Mouse (Mus musculus) lung, embryonic 14.5 days (tissue): ENCODE data around the gene Smad1. TPM values are rescaled to one million over a fixed set of nuclear protein-coding genes. Genes with fewer than 3 reads are reported as not detected.
"Not testable (repeated sequence)": the region's sequence is repeated elsewhere in the genome, so short reads cannot be mapped to it uniquely, and the experiment has no call there.

Experiments
- ATAC-seq: fragments of 200-750 bp; cut with Nextera tagmentation; 2 replicates; pipeline ENCODE4 v1.8.0; 2017; ENCODE audit warnings: mild to moderate bottlenecking, moderate TSS enrichment, moderate library complexity; ENCODE audit not compliant: insufficient read depth
- DNase-seq: peaks from one replicate; pipeline ENCODE4 v3.0.0-alpha.2; 2015
- H3K27ac ChIP-seq: fragments of 300-500 bp; sonication (generic); 2 replicates; pipeline ENCODE4 v1.5.1; 2014; ENCODE audit warnings: low read depth, mild to moderate bottlenecking, moderate library complexity
- H3K27me3 ChIP-seq: fragments of 300-500 bp; sonication (generic); 2 replicates; pipeline ENCODE4 v1.6.1; 2014; ENCODE audit warnings: low read length, control low read depth; ENCODE audit not compliant: insufficient read depth
- H3K36me3 ChIP-seq: fragments of 300-500 bp; sonication (generic); 2 replicates; pipeline ENCODE4 v1.6.1; 2014; ENCODE audit warnings: control low read depth; ENCODE audit not compliant: insufficient read depth
- H3K4me1 ChIP-seq: fragments of 300-500 bp; sonication (generic); 2 replicates; pipeline ENCODE4 v1.6.1; 2014; ENCODE audit warnings: antibody characterized with exemption, control low read depth; ENCODE audit not compliant: insufficient read depth
- H3K4me2 ChIP-seq: fragments of 300-500 bp; sonication (generic); 2 replicates; pipeline ENCODE4 v1.6.1; 2014; ENCODE audit warnings: mild to moderate bottlenecking
- H3K4me3 ChIP-seq: fragments of 300-500 bp; sonication (generic); 2 replicates; pipeline ENCODE4 v1.5.1; 2014; ENCODE audit warnings: low read depth, low read length
- H3K9ac ChIP-seq: fragments of 300-500 bp; sonication (generic); 2 replicates; pipeline ENCODE4 v1.6.1; 2014
- H3K9me3 ChIP-seq: fragments of 300-500 bp; sonication (generic); 2 replicates; pipeline ENCODE4 v1.6.1; 2016; ENCODE audit warnings: low read depth, low read length, control low read depth
- CTCF ChIP-seq: IDR thresholded peaks from 2 replicates; pipeline ENCODE4 v1.5.1; 2016; ENCODE audit warnings: antibody characterized with exemption, low read depth
- WGBS: fragments of 180-500 bp; shearing (Covaris S2); extraction: QIAGEN DNeasy Blood & Tissue Kit; methylation state at CpG from one replicate; pipeline ENCODE4 v1.1.7; 2014; 5-methylcytosine and 5-hydroxymethylcytosine counted together
- polyA plus RNA-seq: library from polyadenylated mRNA; unstranded; fragments of >200 nt; fragmentation: Nextera tagmentation; extraction: Ambion mirVana; gene quantifications from 2 replicates; pipeline ENCODE4 v1.2.1, GENCODE M21; 2014

Smad1 gene
- polyA plus RNA-seq: 52.1 and 52.2 TPM in 2 replicates

DNA sequence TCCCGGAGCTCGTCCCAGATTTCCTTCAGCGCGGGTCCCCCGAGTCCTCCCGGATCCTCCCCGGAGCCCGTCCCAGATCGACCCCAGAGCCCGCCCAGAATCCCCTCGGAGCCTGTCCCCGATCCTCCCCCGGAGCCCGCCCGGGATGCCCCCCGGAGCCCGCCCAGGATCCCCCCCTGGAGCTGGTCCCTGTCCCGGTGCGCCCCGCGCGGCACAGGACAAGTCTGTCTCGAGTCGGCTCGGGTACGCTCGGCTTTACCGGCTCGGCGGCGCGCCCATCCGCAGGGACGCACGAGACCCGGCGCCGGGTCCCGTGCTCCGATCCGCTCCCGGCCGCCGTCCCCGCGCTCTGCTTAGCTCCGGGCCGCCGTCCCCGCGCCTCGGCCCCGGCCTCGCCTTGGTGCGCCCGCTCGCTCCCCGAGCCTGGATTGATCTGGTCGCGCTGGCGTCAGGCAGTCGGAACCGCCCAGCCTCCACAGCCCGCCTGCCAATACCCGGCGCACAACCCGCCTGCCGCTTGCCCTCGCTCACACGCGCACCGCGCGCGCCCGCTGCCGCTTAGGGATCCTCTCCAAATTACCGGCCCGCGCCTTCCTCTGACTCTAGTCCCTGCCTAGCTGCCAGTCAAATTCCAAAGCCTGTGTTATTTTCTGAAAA, at the start of gene Smad1:
Smad1 (minus strand) TSS at position 525 of the 657 bp plus-strand sequence.
- TF ChIP-seq CTCF: no peak
- Histone ChIP-seq H3K9me3 (no peaks in the 10 kb centered on the region), H3K4me3 (peak within 1 kb of the TSS; percentile 85), H3K27ac (peak within 1 kb of the TSS; percentile 97), H3K4me2 (peak within 1 kb of the TSS; percentile 80), H3K36me3 (no peaks in the 10 kb centered on the region), H3K4me1 (peaks cover 6% of the 10 kb centered on the region; the same call in 1 of the 2 replicates), H3K9ac (peak within 1 kb of the TSS; percentile 96), H3K27me3 (no peaks in the 10 kb centered on the region)
- DNase-seq (peak; percentile 97), ATAC-seq (peak; percentile 95)
- under 1% methylated on average over 71 of the region's 80 CpGs for WGBS

DNA sequence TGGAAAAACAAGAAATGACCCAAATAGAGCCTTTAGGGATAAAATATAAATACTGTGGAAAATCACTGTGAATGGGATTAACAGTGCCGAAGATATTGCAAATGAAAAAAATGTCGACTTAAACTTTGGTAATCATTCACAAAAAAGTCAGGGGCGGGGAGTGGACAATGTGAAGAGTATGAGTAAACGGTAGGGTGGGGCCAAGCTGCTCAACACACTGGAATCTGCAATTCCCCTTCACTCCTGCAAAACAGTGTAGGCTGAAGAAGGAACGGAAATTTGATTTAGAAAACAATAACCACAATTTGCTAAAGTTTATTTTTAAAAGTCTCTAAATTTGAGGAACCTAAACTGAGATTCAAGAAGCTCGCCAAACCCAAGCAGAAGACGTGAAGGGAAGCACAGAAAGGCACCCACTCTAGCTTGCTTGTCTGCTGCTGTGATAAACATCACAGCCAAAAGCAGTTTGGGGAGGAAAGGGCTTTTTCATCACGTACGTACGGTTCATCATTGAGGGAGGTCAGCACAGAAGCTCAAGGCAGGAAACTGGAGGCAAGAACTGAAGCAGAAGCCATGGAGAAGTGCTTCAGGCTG, 48.0 kb upstream of the Smad1 start:
- Histone ChIP-seq H3K4me3 (no peak overlapping the region), H3K4me2 (no peak overlapping the region), H3K27me3 (no peaks in the 10 kb centered on the region), H3K9me3 (no peaks in the 10 kb centered on the region), H3K27ac (no peak overlapping the region), H3K9ac (no peak overlapping the region), H3K36me3 (no peaks in the 10 kb centered on the region), H3K4me1 (no peaks in the 10 kb centered on the region)
- no peak for DNase-seq
- TF ChIP-seq CTCF: no peak
- no peak for ATAC-seq
- 58% methylated on average over 10 of the region's 10 CpGs for WGBS

DNA sequence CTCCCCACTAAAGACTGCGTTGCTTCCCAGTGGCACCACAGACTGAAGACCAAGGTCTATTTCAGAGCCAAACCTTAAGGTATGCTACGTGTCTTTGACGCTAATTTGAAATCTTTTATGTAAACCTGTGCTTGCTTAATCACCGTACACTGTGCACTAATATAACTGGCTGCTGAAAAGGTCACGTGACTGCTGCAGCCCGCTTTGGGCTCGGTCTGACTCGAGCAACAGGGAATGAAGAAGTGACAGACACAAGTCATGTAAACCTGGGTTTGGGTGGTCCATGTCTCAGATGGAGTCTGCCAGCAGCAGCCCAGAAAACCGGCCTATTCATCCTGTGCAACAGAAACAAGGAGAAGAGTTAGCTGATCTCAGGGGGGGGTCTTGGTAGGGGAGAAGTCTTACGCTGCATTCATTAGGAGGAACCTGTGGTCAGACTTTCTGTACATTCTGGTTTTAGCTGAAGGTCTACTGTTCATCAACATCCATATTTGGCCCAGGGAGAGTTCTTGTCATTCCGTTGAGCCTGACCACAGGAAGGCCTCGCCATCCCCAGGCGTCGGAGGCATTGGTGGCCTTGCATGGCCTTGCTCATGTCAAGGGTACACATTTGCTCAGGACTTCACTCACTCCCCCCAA, 44.3 kb upstream of the Smad1 start:
- no peak overlapping the region for H3K9ac ChIP-seq
- H3K27ac ChIP-seq: no peak overlapping the region
- WGBS: 75% methylated on average over 14 of the region's 14 CpGs
- no peaks in the 10 kb centered on the region for H3K4me1 ChIP-seq
- TF ChIP-seq CTCF: no peak
- no peaks in the 10 kb centered on the region for H3K36me3 ChIP-seq
- DNase-seq: no peak
- H3K27me3 ChIP-seq: no peaks in the 10 kb centered on the region
- ATAC-seq: no peak
- no peak overlapping the region for H3K4me2 ChIP-seq
- H3K4me3 ChIP-seq: no peak overlapping the region
- H3K9me3 ChIP-seq: no peaks in the 10 kb centered on the region

DNA sequence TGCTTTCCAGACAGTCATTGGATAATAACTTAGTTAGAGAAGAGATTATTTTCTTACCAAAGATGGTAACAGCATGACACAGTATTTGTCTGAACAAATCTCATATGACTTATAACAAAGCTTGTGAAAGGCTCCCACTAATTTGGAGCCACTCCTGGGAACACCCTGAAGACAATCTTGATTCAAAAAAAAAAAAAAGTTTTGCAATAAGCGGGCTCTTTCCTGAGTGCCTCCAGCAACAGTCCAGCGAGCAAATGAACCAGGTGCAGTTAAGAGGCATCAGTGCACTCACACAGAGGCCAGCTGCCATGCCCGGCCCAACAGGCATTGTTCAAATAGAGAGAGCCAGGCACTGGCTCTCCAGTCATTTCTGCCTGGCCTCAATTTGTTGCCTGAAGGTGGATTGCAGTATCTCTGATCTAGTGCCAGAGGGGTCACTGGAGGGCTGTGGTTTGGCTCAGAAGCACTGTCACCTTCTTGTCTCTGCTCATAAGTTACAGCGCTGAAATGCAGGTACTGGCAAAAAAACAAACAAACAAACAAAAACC, 34.7 kb upstream of the Smad1 start:
- no peak overlapping the region for H3K27ac ChIP-seq
- ATAC-seq (no peak), DNase-seq (no peak)
- H3K9me3 ChIP-seq: no peaks in the 10 kb centered on the region
- H3K9ac ChIP-seq: no peak overlapping the region
- H3K4me3 ChIP-seq: no peak overlapping the region
- no peaks in the 10 kb centered on the region for H3K4me1 ChIP-seq
- no peaks in the 10 kb centered on the region for H3K27me3 ChIP-seq
- H3K4me2 ChIP-seq: no peak overlapping the region
- H3K36me3 ChIP-seq: no peaks in the 10 kb centered on the region
- TF ChIP-seq CTCF: no peak
- WGBS: 46% methylated on average over 4 of the region's 4 CpGs

DNA sequence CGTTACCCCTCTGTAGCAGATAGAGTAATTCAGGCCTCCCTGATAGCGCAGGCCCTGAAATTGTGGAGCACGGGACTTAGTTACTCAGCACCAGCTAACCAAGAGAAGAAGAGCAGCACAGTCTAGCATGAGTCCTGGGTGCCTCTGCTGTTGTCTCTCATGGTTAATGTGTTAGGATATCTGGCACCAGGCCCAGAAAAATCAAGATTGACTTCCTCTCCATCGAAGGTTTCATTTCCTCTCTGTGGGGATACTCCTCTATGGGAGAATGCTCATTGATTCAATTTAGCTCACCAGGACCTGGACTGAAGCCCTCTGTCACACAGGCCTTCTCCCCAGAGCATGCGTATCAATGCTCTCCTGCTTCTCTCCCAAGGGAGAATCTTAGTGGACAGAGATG, 15.6 kb upstream of the Smad1 start:
- DNase-seq: peak; percentile 70

DNA sequence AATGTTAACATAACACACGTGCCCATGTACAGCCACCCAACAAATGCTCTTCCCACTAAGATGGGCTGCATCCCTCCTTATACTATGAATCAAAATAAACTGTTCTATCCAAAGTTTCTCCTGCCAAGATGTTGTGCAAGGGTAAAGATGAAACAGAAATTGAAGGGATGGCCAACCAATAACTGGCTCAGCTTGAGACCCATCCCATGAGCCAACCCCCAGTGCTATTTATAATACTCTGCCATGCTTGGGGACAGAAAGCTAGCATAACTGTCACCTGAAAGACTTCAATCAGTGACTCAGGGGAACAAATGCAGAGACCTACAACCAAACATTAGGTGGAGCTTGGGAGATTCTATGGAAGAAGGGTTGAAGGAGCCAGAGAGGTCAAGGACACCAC, 11.2 kb upstream of the Smad1 start:
- no peaks in the 10 kb centered on the region for H3K9me3 ChIP-seq
- no peak overlapping the region for H3K9ac ChIP-seq
- ATAC-seq: no peak
- no peaks in the 10 kb centered on the region for H3K27me3 ChIP-seq
- H3K36me3 ChIP-seq: no peaks in the 10 kb centered on the region
- WGBS: 73% methylated on average over 1 of the region's 1 CpGs
- H3K4me3 ChIP-seq: no peak overlapping the region
- H3K4me2 ChIP-seq: no peak overlapping the region
- no peak overlapping the region for H3K27ac ChIP-seq
- no peak for TF ChIP-seq CTCF
- no peaks in the 10 kb centered on the region; the same call in 1 of the 2 replicates for H3K4me1 ChIP-seq
- no peak for DNase-seq

More for the DNA sequence above, 15.6 kb upstream of the Smad1 start:
- ATAC-seq: no peak
- Histone ChIP-seq H3K4me2 (no peak overlapping the region), H3K27ac (no peak overlapping the region), H3K9me3 (no peaks in the 10 kb centered on the region), H3K9ac (no peak overlapping the region), H3K4me1 (no peaks in the 10 kb centered on the region; the same call in 1 of the 2 replicates), H3K27me3 (no peaks in the 10 kb centered on the region), H3K4me3 (no peak overlapping the region), H3K36me3 (no peaks in the 10 kb centered on the region)
- 60% methylated on average over 5 of the region's 5 CpGs for WGBS
- no peak for TF ChIP-seq CTCF

DNA sequence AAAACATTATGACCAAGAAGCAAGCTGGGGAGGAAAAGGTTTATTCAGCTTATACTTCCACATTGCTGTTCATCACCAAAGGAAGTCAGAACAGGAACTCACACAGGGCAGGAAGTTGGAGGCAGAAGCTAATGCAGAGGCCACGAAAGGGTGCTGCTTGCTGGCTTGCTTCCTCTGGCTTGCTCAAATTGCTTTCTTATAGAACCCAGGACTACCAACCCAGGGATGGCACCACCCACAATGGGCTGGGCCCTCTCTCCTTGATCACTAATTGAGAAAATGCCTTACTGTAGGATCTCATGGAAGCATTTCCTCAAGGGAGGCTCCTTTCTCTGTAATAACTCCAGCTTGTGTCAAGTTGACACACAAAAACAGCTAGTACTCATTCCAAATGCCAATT, 8.0 kb upstream of the Smad1 start:
- not testable (repeated sequence) for H3K4me1 ChIP-seq, H3K36me3 ChIP-seq, H3K4me3 ChIP-seq, H3K27me3 ChIP-seq, H3K4me2 ChIP-seq, H3K9me3 ChIP-seq, H3K9ac ChIP-seq, H3K27ac ChIP-seq, DNase-seq, ATAC-seq
- WGBS: 67% methylated on average over 1 of the region's 1 CpGs
